Mouse (Mus musculus) embryo, embryonic 11 days (tissue): ENCODE data around the gene Ctla4.

ENCODE experiments used
- DNase-seq: peaks from one replicate; pipeline ENCODE4 v3.0.0-alpha.2; 2015

Gene Ctla4

DNA sequence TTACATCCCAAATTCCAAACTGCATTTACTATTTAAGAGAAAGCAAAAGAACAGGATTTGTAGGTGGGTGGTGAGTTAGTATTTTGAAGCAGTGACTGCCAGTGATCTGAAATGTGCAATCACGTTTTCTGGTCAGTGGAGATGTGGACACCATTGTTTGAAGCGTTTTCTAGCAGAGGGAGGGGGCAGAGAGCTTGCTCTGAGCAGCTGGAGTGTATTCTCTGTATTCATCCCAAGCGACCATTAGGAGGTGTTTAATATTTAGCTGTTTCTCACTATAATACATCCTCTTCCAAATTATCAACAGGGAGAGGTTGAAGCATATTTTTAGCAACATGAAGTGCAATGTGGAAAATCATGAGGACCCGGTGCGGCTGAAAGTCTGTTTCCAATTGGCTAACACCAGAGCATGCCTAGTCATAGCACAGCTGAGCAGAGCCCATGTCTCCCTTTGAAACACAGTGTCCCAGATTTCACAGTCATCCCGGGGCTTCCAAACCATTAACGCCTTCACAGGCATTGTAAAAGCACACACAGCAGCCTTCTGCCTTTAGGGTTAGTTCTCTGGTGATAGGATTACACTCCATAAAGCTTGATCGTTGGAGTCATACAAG, 49.3 kb downstream of the Ctla4 start:
- DNase-seq = no peak

DNA sequence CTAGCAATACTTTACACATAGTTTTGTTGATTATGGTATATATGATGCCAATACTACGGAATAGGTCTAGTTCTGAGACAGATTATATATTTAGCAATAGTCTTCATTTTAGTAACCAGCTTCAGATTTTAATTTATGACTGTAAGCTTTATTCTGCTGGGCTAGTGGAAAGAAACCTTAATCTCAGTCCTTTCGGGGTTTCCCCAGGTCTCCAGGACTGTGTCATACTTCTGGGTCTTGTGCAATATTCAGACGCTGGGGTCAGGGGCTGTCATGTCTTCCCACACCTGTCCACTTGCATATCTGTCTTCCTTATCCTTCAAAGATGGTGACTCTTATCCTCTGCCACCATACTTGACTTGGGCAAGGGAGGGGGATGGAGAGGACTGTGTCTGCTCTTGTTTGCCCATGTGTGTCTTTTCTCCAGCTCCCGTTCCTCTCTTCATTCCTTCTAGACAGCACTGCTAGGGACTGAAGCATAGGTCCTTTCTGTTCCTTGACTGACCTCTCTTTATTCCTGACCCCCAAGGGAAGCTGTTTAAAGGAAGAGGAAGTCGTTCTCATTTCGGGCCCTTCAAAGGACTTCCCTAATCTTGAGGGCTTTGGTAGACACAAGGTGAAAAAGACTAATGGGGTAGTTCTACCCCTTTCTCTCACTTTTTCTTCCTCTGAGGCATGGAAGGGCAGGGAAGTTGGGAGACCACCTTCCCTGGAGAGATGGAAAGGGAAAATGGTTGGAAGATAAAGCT, 50.3 kb downstream of the Ctla4 start:
- DNase-seq = no peak

DNA sequence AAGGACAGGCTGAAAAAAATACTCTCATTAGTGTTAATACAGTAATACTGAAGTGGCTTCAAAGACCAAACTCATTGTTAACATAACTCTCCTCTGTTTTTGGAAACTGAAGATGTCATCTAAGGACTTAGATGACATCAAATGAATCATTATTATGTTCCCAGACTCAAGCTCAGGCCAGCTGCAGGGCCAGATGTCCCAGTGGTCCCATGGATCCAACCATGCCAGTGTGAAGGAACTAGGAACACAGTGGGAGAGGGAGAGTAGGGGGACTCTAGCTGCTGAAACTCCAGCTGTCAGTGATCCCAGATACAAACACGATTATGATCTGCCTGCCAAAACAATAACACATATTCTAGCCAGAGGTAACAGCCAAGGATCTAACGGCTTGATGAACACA, 51.5 kb downstream of the Ctla4 start:
- no peak for DNase-seq

DNA sequence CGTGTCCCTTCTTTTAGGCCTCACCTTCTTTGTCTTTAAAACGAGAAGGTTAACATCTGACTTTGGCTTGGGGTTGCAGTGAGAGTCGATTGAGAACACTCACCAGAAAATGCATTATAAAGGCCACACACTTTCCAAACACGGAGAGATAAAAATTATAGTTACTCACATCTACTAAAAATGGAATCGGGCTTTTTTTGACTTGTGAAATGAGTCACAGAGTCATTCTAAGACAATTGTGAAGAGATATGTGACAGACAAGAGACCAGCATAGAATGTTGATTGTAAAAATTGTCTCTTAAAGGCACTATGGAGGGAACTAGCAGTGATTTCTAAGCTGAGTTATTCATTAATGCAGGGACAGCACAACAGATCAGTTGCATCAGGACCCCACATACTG, 52.2 kb downstream of the Ctla4 start:
- no peak for DNase-seq

DNA sequence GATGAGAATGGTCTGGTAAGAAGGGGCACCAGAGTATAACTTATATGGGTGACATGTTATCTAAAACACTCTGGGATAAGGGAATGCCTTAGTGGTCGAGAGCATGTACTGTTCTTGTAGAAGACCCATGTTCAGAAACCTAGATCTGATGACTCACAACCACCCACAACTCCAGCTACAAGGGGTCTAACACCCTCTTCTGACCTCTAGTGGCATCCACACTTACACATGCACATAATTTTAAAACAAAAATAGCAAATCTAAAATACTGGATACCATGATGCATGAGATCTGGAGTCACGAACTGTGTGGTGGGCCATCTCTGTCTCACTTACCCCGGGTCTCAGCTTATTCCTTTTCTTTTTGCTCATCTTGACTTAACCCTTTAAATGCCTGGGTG, 53.2 kb downstream of the Ctla4 start:
- DNase-seq = no peak

DNA sequence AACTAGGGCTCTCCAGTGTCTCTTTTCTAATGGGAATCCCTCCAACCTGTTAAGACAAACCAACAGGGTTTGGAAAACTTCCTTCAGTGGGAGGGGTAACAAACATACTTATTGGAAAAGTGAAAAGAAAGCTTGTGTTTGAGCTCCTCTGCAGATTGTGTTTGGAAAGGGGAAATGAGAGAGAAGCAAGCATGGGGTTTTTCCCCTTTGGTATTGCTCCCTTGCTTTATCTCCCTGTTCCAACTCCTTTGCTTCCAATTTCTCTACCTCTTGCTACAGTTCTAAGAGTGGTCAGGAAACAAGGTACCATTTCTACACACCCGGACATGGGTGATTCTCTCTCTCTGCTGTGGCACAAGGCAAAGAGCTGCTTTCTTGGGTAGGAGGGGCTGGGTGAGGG, 53.8 kb downstream of the Ctla4 start:
- no peak for DNase-seq

DNA sequence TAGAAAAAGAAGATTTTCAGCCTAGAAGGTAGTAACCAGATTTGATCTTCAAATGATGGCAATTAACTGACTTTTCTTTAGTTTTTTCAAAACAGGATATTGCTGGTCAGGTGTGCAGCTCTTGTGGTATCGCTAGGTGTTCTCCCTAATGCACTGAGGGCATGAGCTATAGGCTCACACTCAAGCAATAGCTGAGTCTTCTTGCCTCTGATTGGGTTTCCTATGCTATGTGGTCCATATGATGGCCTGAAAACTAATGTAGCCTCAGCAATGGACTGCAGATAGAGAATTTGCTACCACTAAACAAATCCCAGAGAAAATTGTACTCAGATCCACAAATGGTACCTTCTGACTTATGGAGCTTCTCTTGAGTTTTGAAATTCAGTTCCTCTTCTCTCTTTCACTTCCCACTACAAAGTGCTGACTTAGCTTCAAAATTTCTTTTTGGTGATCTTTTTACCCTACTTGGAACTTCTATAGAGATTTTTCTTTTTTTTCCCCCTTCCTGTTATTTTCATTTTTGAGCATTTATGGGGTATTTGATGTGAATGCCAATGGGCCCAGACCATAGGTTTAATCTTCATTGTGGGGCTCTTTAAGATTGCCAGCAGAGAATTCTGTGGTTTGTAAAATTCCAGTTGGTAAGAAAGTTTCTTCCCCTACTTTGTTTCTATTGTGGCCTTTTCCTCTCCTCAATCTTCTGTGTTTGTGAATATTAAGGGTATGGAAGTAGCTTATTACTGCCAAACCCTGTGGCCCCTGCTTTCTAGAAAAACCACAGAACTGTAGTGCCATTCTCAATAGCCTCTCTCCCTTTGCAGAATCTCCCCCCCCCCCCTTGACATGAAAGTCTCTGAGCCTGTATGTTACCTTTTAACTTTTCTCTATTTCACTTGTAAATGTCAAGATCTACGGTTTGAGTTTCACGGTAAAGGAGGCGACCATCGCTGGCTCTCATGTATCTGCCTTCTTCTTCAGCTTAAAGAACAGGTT, 54.6 kb downstream of the Ctla4 start:
- no peak for DNase-seq

DNA sequence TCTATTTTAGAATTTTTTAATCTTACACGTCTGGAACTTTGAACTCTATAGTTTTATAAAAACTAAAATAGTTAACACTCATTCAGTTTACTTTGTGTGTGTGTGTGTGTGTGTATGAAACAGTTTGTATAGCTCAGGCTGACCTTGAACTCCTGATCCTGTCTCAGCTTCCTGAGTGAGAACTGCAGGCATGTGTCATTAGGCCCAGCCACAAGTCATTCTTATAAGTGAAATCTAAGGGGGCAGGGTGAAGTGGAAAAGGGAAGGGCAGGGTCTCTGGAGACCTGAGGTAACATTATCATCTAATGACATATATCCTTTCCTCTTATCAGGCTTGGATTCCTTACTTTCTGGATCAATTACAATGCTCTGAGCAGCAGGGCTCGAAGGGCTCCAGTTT, 56.1 kb downstream of the Ctla4 start:
- DNase-seq = no peak

DNA sequence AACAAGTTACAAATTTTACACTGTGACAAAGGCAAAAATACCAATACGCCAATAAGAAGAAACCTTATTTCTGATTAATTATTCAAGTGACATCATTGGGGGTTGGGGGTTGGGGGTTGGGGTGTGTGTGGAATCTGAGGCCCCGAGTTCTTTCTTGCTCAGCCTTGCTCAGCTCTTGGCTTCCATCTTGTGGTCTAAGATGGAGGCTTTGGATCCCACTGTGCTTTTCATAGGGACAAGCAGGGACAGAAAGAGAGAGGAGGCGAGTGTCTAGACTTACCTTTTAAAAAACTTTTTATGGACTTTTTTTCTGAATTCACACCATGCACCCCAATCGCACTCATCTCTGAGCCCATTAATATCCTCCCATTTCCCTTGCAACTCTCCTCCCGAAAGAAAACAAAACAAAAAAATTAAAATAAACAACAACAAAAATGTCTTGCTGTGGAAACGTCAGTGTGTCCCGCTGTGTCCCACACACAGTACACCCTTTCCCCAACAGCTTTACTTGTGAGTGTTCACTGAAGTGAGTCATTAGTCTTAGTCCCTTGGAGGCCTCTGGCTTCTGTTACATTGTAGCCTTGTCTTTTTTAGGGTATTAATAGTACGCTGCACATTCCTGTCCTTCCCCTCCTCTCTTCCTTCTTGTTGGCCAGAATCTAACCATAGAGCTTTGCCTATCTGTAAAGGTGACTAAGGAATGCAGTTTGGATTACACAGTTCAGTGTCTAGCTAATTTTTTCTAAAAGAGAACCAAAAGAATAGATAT, 59.0 kb downstream of the Ctla4 start:
- no peak for DNase-seq

DNA sequence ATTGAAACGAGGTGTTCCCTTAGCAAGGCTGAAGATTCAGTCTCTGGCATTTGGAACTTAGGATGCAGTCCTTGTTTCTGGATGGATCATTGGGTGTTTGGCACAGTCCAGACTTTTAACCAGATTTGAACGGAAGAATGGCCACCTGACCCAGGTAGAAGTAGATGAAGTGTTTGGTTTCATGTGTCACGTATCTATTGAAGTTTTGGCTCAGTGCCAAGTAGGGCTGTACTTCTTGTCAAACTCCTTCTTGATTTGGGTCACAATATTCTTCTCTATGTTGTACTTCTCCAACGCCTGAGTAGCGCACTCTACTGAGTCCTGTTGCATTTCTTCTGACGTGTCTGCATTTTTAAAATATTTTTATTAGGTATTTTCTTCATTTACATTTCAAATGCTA, 61.3 kb downstream of the Ctla4 start:
- DNase-seq = no peak

DNA sequence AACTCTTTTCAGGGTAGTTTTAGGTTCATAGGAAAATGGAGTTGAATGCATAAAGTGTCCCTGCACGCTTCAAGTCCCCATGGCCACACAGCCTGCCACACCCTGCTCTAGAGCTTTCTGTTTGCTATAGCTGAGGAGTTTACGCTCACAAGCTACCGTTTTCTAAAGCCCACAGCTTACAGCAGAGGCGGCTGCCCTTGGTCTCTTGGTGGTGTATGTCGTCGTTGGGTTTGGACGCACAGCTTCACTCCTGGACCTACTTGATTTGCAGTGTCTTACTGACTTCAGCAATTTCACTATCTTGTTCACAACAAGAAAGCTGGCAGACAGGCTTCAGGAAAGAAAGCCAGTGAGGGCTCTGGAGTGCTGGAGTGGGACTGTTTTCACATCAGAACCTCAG, 66.2 kb downstream of the Ctla4 start:
- no peak for DNase-seq

DNA sequence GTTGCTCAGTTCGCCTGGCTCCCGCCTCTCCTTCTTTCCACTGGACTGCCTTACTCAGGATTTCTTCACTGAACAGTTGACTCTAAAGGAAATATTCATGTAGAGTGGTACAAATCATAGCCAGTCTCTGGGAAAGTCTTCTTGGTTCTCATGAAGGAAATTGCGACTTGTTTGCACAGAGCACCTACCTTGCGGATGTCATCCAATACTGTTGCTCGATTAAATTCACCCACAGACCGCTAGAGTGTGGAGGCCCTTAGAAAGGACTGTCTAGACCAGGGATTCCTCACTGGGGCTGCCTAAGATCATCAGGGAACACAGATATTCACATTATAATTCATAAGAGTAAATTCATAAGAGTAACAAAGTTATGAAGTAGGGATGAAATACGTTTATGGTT, 66.9 kb downstream of the Ctla4 start:
- no peak for DNase-seq

DNA sequence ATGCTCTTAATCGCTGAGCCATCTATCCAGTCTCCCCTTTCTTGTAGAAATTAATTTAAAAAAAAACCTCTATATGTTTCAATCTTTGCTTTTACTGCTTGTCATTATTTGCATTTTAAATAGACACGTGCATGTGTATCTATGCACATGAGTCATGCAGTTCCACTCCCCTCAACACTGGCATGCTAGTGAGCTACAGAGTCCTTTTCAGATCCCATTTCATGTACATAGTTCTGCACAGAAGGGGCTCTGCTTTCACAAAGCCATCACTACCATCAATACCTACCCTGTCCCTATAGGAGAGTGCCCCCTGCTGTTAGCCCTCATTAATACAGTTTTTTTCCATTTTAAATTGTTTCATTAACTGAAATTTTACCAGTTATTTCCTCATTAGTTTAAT, 68.0 kb downstream of the Ctla4 start:
- peak; percentile 41 for DNase-seq

DNA sequence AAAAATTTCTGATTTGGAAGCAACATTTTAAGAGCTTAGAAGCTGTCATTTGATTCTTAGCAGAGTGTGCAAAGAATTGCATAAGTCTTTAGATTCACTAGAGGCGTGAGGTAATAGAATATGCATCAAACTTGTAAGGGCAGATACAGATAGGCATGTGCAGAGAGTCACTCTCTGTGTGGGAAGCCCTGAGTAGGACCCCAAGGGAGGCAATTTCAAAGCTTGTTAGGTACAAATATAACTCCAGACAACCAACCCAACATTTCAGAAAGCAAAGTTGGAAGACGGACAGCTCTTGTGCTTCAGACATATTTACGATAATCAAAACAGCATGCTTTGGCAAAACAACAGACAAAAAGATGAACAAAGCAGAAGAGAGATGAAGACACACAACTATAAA, 68.4 kb downstream of the Ctla4 start:
- no peak for DNase-seq

DNA sequence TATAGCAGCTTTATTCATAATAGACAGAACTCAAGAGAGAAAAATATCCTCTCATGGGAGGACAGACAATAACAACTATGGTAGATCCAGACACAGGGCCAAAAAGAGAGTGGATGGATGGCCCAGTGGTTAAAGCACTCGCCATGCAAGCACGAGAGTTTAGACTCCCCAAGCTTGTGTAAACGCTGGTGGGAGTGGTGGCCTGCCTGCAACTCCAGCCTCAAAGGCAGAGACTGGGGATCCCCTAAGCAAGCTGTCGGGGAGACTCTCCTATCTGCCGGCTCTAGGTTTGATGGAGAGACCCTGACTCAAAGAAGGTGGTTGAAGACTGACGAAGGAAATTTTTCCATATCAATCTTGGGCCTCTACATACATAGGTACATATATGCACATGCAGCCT, 69.4 kb downstream of the Ctla4 start:
- no peak for DNase-seq

DNA sequence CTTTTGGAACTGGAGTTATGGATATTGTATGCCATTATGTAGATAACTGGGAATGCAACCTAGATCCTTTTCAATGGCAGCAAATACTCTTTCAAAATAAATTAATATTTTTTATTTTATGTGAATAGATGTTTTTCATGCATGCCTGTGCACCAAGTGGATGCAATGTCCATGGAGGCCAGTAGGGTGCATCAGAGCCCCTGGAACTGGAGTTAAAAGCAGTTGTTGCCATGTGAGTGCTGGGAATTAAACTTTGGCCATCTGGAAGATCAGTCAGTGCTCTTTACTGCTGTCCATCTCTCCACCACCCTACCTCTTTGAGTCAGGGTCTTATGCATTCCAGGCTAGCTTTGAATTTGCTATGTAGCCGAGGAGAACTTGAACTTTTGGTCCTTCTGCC, 71.5 kb downstream of the Ctla4 start:
- DNase-seq = no peak

DNA sequence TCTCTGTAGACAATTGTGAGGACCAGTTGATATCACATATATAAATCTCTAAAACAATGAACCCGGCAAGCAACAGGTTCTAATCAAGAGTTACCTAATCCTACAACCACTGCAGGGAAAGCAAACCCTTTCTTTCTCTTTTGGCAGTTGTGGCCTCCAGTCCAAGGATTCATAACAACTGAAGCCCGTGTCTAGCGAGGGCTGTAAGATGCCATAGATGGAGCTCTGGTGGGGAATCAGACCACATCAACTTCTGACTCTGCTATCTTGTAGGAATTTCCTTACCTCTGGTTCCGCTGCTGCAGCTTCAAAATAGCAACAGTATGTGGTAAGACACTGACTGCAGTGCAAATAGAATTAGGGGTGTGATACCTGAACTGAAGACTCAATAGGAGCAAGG, 72.4 kb downstream of the Ctla4 start:
- DNase-seq = no peak

DNA sequence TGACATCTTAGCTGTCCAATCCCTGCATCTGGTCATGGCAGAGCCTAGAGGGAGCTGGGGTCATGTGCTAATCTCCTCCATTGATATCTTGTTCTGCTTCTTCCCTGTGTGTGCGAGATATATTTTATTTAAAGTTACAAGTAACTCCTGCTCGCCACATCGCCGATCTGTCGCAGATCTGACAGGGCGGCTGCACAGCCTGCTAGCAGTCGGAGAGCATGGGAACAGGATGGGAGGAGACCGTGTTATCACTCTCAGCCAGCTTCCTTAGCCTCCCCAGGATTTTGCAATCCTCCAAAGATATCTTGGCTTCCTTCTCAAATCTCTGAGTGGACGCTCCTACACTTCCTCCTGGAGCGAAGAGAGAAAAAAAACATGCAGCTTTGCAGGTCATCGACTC, 73.7 kb downstream of the Ctla4 start:
- no peak for DNase-seq

DNA sequence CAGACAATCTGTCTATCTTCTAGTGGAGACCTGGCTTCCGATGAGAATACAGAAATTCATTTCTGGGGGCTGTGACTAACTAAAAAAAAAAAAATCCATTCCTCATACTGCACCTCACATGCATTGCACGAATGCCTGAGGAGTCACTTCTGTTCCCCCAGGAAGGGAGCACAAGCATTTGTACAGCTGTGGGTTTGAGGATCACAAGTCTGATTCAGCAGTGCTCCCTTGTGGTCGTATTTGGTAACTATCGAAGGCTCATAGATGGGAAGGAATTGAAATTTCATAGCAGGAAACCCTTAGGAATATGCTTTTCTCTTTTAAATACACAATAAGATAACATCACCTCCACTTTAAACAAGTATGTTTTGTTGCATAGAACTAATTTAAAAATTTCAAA, 74.3 kb downstream of the Ctla4 start:
- DNase-seq = peak; percentile 79

DNA sequence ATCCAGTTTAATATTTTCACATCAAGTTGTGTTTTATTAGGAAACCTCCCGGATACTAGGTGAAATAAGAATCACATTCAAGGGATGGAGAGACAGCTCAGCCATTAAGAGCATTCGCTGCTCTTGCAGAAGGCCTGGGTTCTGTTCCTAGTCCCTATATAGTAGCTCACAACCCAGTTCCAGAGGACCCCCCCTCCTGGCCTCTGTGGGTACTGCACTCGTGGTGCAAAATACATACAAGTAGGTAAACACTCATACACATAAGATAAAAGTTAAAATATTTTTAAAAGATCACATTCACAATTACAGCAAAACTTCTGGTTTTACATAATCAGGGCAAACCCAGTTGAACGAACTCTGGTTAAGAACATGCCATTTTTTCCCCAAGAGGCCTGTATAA, 75.3 kb downstream of the Ctla4 start:
- DNase-seq = no peak
